Mouse (Mus musculus) midbrain, embryonic 10.5 days (tissue): ENCODE results near the gene Cul4a. TPM values are rescaled to one million over a fixed set of nuclear protein-coding genes. Genes with fewer than 3 reads are reported as not detected.

Experiments used
- DNase-seq: peaks from one replicate; pipeline ENCODE4 v3.0.0-alpha.2; 2017; ENCODE audit warnings: low spot score
- H3K27ac ChIP-seq: fragments of 300-500 bp; sonication (generic); replicated peaks from 2 replicates; pipeline ENCODE4 v1.5.1; 2016; ENCODE audit warnings: mild to moderate bottlenecking
- H3K27me3 ChIP-seq: fragments of 300-500 bp; sonication (generic); 2 replicates; pipeline ENCODE4 v1.6.1; 2016; ENCODE audit warnings: low read depth, mild to moderate bottlenecking; ENCODE audit not compliant: poor library complexity, severe bottlenecking
- H3K36me3 ChIP-seq: fragments of 300-500 bp; sonication (generic); 2 replicates; pipeline ENCODE4 v1.6.1; 2016; ENCODE audit warnings: mild to moderate bottlenecking, moderate library complexity
- H3K4me1 ChIP-seq: fragments of 300-500 bp; sonication (generic); 2 replicates; pipeline ENCODE4 v1.6.1; 2016
- H3K4me3 ChIP-seq: fragments of 300-500 bp; sonication (generic); 2 replicates; pipeline ENCODE4 v1.5.1; 2016; ENCODE audit warnings: mild to moderate bottlenecking, moderate library complexity
- H3K9me3 ChIP-seq: fragments of 300-500 bp; sonication (generic); replicated peaks from 2 replicates; pipeline ENCODE4 v1.6.1; 2016; ENCODE audit warnings: mild to moderate bottlenecking
- WGBS: fragments of 180-500 bp; shearing (Covaris S2); methylation state at CpG from one replicate; pipeline ENCODE4 v1.1.7; 2016; 5-methylcytosine and 5-hydroxymethylcytosine counted together
- polyA plus RNA-seq: library from polyadenylated mRNA; unstranded; fragments of >200 nt; fragmentation: Nextera tagmentation; extraction: Ambion mirVana; gene quantifications from 2 replicates; pipeline ENCODE4 v1.2.1, GENCODE M21; 2016

Gene Cul4a
- polyA plus RNA-seq, 1 experiment from 2014 or later = 77.9 TPM

DNA sequence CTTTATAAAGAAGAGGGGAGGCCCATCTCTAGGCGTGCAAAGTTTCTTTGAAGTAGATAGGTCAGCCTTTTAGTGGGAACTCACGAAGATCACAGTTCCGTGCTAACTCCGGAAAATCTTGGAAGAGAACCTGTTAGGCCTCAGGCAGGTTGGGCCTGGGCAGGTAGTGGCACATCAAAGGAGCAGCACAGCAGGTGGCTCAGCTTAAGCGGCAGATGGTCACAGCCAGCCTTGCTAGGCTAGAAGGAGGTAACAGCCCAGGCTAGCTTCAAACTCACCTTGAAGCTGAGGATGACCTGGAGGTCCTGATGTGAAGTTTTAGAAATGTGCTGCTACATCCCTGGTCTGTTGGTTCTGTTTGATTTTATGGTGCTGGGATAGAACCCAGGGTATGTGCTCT lies 44.4 kb downstream of the Cul4a start:
- 66% methylated on average over 5 of the region's 5 CpGs for WGBS
- Histone ChIP-seq H3K27ac (no peak overlapping the region), H3K36me3 (peaks cover 55% of the 10 kb centered on the region), H3K27me3 (no peaks in the 10 kb centered on the region), H3K4me3 (no peak overlapping the region), H3K9me3 (no peaks in the 10 kb centered on the region), H3K4me1 (no peaks in the 10 kb centered on the region)
- DNase-seq = no peak

DNA sequence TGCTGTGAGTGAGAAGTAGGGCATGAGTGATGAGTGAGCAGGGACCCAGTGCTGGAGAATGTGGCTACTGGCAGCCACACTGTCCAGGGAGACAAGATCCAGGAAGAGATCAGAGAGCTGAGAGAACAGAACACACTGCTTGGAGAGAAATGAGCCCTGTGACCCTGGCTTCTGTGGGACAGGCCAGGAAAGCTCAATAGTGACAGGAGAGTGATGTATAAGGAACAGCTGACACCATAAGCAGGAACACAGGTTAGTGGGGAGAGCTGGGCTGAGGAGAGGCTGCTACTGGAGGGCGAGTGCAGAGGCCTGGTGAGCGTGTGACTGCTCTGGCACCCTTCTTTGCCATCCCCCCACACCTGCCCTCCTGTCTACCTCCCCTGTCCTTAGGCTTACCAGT lies 45.5 kb downstream of the Cul4a start:
- 77% methylated on average over 2 of the region's 2 CpGs for WGBS
- Histone ChIP-seq H3K4me3 (no peak overlapping the region), H3K27ac (no peak overlapping the region), H3K4me1 (no peaks in the 10 kb centered on the region), H3K9me3 (no peaks in the 10 kb centered on the region), H3K27me3 (no peaks in the 10 kb centered on the region), H3K36me3 (peaks cover 44% of the 10 kb centered on the region)
- DNase-seq = no peak

DNA sequence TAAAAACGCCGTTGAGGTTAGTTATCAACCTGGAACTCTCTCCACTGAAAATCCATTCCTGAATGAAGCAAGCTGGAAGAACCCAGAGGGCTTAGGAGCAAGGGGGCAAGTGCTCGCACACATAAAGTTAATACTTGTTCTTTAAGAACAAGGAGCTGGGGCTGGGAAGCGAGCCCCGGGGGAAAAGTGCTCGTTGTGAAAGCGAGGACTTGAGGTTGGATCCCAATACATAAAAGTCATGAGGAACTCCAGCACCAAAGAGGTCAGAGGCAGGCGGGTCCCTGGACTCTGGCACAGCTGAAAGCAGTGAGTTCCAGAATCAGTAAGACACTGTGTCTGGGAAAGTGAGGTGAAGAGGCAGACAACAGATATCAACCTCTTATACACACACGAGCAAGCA lies 48.7 kb downstream of the Cul4a start:
- Histone ChIP-seq H3K27ac (no peak overlapping the region), H3K27me3 (no peaks in the 10 kb centered on the region), H3K9me3 (no peaks in the 10 kb centered on the region), H3K36me3 (peaks cover 16% of the 10 kb centered on the region), H3K4me3 (no peak overlapping the region), H3K4me1 (peaks cover 6% of the 10 kb centered on the region)
- WGBS = 80% methylated on average over 9 of the region's 9 CpGs
- DNase-seq = no peak

DNA sequence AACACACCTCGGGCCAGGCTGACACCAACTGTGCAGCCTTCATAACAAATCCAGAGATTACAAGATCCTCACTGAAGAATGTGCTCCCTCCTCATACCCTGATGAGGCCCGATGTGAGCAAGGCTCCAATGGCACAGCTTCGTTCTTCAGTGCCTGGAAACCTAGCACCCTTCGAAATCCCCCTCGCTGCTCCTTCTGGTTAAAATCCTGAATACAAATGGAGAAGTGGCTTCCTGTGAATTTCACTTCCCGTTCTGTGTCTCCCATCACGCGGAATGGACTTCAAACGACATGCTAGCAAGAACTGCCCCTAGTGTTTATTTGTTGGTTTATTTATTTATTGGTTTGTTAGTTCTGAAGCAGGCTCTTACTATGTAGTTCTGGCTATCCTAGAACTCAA lies 49.9 kb downstream of the Cul4a start:
- peaks cover 16% of the 10 kb centered on the region for H3K4me1 ChIP-seq
- no peaks in the 10 kb centered on the region for H3K27me3 ChIP-seq
- no peaks in the 10 kb centered on the region for H3K9me3 ChIP-seq
- no peak for DNase-seq
- H3K4me3 ChIP-seq = no peak overlapping the region
- 79% methylated on average over 9 of the region's 9 CpGs for WGBS
- H3K36me3 ChIP-seq = 0 out of 2 replicates have a peak, but pooled peaks cover 5% of the 10 kb centered on the region
- H3K27ac ChIP-seq = no peak overlapping the region

DNA sequence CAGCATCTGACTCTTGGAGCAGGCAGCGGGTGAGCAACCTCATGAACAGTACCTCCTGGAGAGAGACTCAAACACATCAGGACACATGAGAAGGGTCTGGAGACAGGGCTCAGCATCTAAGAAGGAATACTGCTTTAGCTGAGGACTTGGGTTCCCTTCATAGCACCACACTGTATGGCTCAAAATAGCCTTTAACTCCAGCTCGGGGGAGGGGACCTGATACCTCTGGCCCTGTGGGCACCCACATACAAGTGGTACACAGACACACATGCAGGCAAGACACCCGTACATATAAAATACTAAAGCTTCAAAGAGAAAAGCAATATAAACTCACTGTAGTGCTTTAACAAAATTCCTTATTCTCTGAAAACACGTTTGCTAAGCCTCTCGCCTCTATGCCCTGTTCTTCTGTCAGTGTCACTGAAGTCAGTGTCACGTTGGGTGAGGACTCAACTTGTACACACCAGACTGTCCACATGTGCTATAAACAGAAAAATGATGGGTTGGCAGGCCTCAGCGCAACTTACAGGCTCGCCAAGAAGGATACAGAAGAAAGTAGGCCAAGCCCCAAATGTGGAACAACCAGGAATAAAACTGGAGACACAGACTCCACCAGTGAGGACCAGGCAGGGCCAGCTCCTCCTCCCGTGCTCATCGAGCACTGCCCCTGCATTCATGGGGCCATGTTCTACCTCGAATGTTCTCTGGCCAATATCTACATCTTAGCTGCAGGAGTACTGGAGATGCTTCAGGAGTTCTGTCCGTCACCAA lies 51.1 kb downstream of the Cul4a start:
- no peaks in the 10 kb centered on the region for H3K36me3 ChIP-seq
- H3K27me3 ChIP-seq = no peaks in the 10 kb centered on the region
- no peaks in the 10 kb centered on the region for H3K9me3 ChIP-seq
- 78% methylated on average over 12 of the region's 12 CpGs for WGBS
- DNase-seq = no peak
- peaks cover 25% of the 10 kb centered on the region for H3K4me1 ChIP-seq
- no peak overlapping the region for H3K27ac ChIP-seq
- H3K4me3 ChIP-seq = no peak overlapping the region

DNA sequence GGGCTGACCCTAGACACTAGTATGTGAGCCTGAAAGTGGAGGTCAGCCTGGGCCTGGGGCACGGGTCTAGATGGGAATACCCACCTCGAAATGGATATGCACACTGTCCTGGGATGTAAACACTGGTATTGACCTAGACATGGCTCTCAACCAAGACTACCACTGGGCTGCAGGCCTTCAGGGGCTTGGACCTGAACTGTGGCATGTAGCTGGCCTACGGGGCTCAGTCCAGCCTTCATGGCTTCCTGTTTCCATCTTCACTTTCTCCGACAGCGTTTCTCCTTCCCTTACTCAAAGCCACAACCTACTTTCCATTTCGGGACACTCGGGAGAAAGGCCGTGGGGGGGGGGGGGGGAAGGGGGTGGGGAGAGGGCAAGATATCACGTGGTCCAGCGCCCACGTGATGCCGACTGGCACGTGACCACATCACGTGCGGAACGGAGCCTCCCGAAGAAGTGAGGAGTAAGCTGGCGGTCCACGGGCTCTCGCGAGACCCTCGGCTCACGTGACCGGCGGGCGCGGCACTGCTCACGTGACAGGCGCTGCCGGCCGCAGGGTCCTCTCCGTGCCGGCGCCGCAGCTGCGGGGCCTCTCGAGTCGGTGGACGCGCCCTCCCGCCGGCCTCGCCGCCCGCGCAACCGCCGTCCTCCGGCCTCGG lies 53.4 kb downstream of the Cul4a start, which contains the start of gene Lamp1:
Lamp1 (plus strand) TSS at position 444 of the 659 bp plus-strand sequence.
- Histone ChIP-seq H3K36me3 (no peaks in the 10 kb centered on the region), H3K9me3 (no peaks in the 10 kb centered on the region), H3K4me1 (peaks cover 31% of the 10 kb centered on the region), H3K27ac (peak within 1 kb of the TSS; percentile 93), H3K4me3 (peak within 1 kb of the TSS; percentile 100), H3K27me3 (no peaks in the 10 kb centered on the region)
- DNase-seq = peak; percentile 99
- WGBS = under 1% methylated on average over 50 of the region's 50 CpGs

DNA sequence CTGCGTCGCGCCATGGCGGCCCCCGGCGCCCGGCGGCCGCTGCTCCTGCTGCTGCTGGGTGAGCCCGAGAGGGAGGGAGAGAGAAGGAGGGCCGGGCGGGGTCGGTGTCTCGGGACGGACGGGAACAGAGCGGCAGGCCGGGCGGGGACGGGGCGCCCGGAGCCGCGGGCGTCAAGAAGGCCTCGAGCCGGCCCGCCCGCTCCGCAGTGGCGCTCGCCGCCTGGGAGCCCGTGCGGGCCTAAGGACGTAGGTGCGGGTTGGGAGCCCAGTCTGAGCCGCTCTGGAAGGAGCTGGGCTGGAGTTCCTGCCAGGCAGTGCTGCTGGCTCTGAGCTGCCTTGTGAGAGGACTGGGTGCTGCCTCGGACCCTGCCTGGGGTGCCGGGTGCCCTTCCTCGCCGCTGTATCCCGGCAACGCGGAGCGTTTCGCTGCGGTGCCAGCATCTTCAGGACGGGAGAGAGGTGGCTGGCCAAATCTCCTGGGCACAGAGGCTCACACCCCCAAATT lies 54.0 kb downstream of the Cul4a start:
- H3K4me1 ChIP-seq = peaks cover 31% of the 10 kb centered on the region
- H3K9me3 ChIP-seq = no peaks in the 10 kb centered on the region
- WGBS = under 1% methylated on average over 49 of the region's 49 CpGs
- DNase-seq = no peak
- peak overlapping the region; percentile 93 for H3K27ac ChIP-seq
- no peaks in the 10 kb centered on the region for H3K27me3 ChIP-seq
- H3K4me3 ChIP-seq = peak overlapping the region; percentile 100
- H3K36me3 ChIP-seq = no peaks in the 10 kb centered on the region

DNA sequence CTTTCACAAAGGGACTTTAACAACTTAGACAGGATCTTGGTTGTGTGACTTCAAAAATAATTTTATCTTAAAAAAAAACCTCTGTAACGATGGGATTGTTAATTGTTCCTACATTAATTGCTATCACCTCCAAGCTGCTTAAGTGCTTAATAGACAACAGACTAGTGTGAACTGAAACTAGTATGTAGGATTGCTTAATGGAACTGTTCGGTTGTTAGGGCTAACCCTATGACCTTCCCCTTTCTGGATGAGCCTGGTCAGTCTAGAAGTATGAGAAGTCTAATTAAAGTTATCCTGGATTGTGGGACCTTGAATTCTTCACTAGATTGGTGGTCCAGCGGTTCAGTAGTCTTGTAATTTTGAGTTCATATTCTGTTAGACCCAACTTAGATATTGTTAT lies 55.3 kb downstream of the Cul4a start:
- 94% methylated on average over 3 of the region's 3 CpGs for WGBS
- no peaks in the 10 kb centered on the region for H3K27me3 ChIP-seq

DNA sequence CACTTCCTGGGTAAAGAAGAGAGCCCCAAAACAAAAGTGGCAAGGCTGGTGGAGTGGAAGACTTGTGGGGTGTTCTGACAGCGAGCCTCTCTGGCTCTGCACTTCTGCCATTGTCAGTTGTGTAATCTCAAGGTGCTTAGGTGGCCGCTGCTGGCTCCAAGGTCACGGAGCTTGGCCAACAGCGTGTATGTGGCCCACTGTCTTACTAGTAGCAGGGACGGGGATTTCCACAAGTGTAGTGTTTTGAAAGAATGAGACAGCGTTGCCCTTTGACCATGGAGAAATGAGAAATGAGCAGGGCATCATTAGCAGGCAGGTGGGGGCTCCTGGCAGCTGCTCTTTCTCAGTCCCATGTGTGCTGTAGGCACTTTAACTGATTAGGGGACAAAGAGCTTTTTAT lies 56.7 kb downstream of the Cul4a start:
- Histone ChIP-seq H3K4me1 (peaks cover 31% of the 10 kb centered on the region), H3K36me3 (peaks cover 16% of the 10 kb centered on the region), H3K9me3 (no peaks in the 10 kb centered on the region), H3K4me3 (no peak overlapping the region), H3K27me3 (no peaks in the 10 kb centered on the region), H3K27ac (no peak overlapping the region)
- no peak for DNase-seq
- WGBS = 92% methylated on average over 6 of the region's 6 CpGs

More for the DNA sequence above, 55.3 kb downstream of the Cul4a start:
- H3K4me3 ChIP-seq = peak overlapping the region; percentile 100
- peaks cover 4% of the 10 kb centered on the region; the same call in 1 of the 2 replicates for H3K36me3 ChIP-seq
- no peak overlapping the region for H3K27ac ChIP-seq
- peaks cover 31% of the 10 kb centered on the region for H3K4me1 ChIP-seq
- DNase-seq = no peak
- no peaks in the 10 kb centered on the region for H3K9me3 ChIP-seq

DNA sequence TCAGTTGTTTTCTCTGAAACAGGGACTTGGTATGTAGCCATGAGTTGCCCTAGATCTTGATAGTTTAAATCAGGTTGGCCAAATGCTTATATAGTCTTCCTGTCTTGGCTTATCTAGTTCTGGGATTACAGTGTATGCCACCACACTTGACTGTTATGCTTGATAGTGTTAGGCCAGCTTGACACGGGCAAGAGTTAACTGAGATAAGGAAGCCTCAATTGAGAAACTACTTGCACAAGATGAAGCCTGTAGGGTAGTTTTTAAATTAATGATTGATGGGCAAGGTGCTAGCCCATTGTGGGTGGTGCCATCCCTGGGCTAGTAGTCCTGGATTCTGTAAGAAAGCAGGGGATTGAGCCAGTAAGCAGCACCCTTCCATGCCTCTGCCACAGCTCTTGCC lies 58.1 kb downstream of the Cul4a start:
- H3K27me3 ChIP-seq = no peaks in the 10 kb centered on the region
- H3K4me1 ChIP-seq = peaks cover 27% of the 10 kb centered on the region
- no peak overlapping the region for H3K27ac ChIP-seq
- H3K4me3 ChIP-seq = no peak overlapping the region
- DNase-seq = no peak
- WGBS = 83% methylated on average over 1 of the region's 1 CpGs
- no peaks in the 10 kb centered on the region for H3K9me3 ChIP-seq
- peaks cover 30% of the 10 kb centered on the region for H3K36me3 ChIP-seq

DNA sequence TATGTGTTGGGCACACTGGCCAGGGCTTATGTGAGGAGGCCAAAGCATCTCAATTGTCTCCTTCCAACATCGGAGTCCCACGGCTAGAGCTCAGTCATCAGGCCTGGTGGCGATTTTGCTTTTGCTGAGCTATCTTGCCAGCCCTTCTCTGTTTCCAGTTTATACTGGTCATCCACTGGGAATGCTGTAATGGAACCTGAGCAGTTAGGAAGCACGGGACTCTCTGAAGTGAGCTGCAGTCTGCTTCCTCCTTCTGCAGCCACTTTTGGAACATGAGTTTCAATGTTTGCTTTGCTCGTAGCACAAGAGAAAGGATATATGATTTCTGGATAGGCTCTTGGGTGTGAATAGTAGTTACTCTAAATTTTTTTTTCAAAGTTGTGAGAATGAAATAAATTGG lies 58.9 kb downstream of the Cul4a start:
- H3K4me3 ChIP-seq = no peak overlapping the region

DNA sequence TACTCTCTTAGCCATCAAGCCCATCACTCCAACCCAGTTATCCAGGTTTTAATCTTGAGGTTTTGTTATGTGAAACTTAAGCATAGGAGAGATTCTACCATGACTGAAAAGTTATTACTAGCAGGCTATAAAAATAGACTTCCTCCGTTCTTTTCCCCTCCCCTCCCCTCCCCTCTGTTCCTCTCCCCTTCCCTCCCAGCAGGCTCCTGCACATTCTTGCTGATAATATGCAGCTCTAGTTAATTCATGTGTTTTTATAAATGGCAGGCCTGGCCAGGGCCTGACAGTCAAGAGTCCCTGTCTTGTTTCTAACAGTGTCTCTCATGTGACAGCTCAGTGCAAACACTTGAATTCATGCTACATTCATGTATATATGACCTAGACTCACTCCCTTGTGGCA lies 65.1 kb downstream of the Cul4a start:
- H3K9me3 ChIP-seq = no peaks in the 10 kb centered on the region
- no peaks in the 10 kb centered on the region for H3K4me1 ChIP-seq
- WGBS = 84% methylated on average over 1 of the region's 1 CpGs
- no peak for DNase-seq
- no peak overlapping the region for H3K4me3 ChIP-seq
- H3K36me3 ChIP-seq = peaks cover 98% of the 10 kb centered on the region
- no peak overlapping the region for H3K27ac ChIP-seq
- H3K27me3 ChIP-seq = no peaks in the 10 kb centered on the region

More for the DNA sequence above, 58.9 kb downstream of the Cul4a start:
- Histone ChIP-seq H3K36me3 (peaks cover 38% of the 10 kb centered on the region), H3K4me1 (peaks cover 25% of the 10 kb centered on the region), H3K27me3 (no peaks in the 10 kb centered on the region), H3K27ac (no peak overlapping the region), H3K9me3 (no peaks in the 10 kb centered on the region)
- 90% methylated on average over 5 of the region's 5 CpGs for WGBS
- DNase-seq = no peak

DNA sequence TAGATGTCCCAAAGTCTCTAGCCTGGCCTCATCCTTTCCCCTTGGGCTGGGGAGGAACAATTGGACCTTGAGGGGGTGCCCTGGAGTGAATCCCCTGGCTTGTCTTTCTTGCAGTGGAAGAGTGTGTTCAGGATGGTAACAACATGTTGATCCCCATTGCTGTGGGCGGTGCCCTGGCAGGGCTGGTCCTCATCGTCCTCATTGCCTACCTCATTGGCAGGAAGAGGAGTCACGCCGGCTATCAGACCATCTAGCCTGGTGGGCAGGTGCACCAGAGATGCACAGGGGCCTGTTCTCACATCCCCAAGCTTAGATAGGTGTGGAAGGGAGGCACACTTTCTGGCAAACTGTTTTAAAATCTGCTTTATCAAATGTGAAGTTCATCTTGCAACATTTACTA lies 68.9 kb downstream of the Cul4a start:
- H3K4me1 ChIP-seq = no peaks in the 10 kb centered on the region
- no peaks in the 10 kb centered on the region for H3K27me3 ChIP-seq
- peaks cover 99% of the 10 kb centered on the region for H3K36me3 ChIP-seq
- WGBS = 88% methylated on average over 4 of the region's 4 CpGs
- H3K27ac ChIP-seq = no peak overlapping the region
- no peaks in the 10 kb centered on the region for H3K9me3 ChIP-seq
- H3K4me3 ChIP-seq = no peak overlapping the region
- no peak for DNase-seq
